Mouse (Mus musculus): ENCODE measurements at regions not wholly inside any gene's neighbourhood (a gene's known extent, or its start where the extent isn't known, plus 50 kb on each side); places are given as distances from the start of the nearest gene placed in this dataset.

DNA sequence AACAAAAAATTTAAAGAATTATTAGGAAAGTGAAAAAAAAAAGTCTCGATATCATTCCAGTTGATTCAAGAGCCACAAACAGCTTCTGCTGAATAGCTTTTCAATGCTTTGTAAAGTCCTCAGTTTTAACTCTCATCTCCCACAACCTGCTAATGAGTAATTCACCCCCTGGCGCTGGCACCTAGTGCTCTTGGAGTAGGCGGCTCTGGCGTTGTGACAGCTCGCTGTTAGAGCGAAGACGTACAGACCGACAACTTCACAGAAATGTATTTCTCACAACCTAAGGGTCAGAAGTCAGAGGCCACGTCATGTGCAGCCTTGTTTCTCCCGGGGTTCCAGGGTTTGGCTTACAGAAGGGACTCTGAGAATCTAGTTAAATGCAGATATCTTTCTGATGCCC lies 132.2 kb upstream of the Krtap11-1 start:
- Histone ChIP-seq H3K9me3 (replicated peaks; ENCODE audit: insufficient read depth, low read length) (no peaks in the 10 kb centered on the region), H3K27me3 (ENCODE audit: control insufficient read depth in 1 of 2, insufficient read depth in 2 of 2, low read length in 2 of 2) (no peaks in the 10 kb centered on the region), H3K36me3 (ENCODE audit: control insufficient read depth in 1 of 2, insufficient read depth in 2 of 2, low read length in 2 of 2) (no peaks in the 10 kb centered on the region), H3K4me1 (ENCODE audit: control insufficient read depth in 1 of 2, insufficient read depth in 2 of 2, low read length in 2 of 2) (no peaks in the 10 kb centered on the region), H3K79me2 (ENCODE audit: control insufficient read depth, insufficient read depth, low read length, poor library complexity) (no peaks in the 10 kb centered on the region), H3K27ac (ENCODE audit: control insufficient read depth, low read depth, low read length) (no peak overlapping the region), H3K9ac (ENCODE audit: control insufficient read depth, low read depth, low read length, poor library complexity, severe bottlenecking) (no peak overlapping the region), H3K4me3 (ENCODE audit: control insufficient read depth in 1 of 2, insufficient read depth in 1 of 2, low read depth in 2 of 2, low read length in 2 of 2) (no peak overlapping the region)
- no peak for DNase-seq (ENCODE audit: low read depth, low spot score)
- TF ChIP-seq TAL1 (IDR thresholded peaks at IDR 0.05; ENCODE audit: low read length) = no peak
- no peak for TF ChIP-seq BHLHE40 (IDR thresholded peaks at IDR 0.05; ENCODE audit: borderline replicate concordance, low read depth, low read length)
- TF ChIP-seq CTCF (IDR thresholded peaks at IDR 0.05 in 2 of 3, conservative IDR thresholded peaks at IDR 0.05 in 1 of 3; ENCODE audit: control insufficient read depth in 1 of 3, insufficient read depth in 1 of 3, low read depth in 2 of 3, low read length in 3 of 3, poor library complexity in 1 of 3, severe bottlenecking in 1 of 3) = no peak
- no peak for TF ChIP-seq JUND (IDR thresholded peaks at IDR 0.05; ENCODE audit: low read depth, low read length)
- no peak for TF ChIP-seq RAD21 (IDR thresholded peaks at IDR 0.05; ENCODE audit: low read depth, low read length)
- no peak for TF ChIP-seq SIN3A (IDR thresholded peaks at IDR 0.05; ENCODE audit: low read length)
- TF ChIP-seq ETS1 (IDR thresholded peaks at IDR 0.05; ENCODE audit: low read depth, low read length) = no peak
- TF ChIP-seq ZMIZ1 (IDR thresholded peaks at IDR 0.05; ENCODE audit: low read depth, low read length) = no peak
- no peak for TF ChIP-seq MAX (IDR thresholded peaks at IDR 0.05; ENCODE audit: low read length)
- TF ChIP-seq POLR2AphosphoS2 (IDR thresholded peaks at IDR 0.05; ENCODE audit: low read length) = no peak
- no peak for TF ChIP-seq CHD2 (IDR thresholded peaks at IDR 0.05; ENCODE audit: low read length)
- no peak for TF ChIP-seq MAFK (IDR thresholded peaks at IDR 0.05; ENCODE audit: borderline replicate concordance, low read depth, low read length)
- no peak for TF ChIP-seq POLR2A (IDR thresholded peaks at IDR 0.05; ENCODE audit: control insufficient read depth in 1 of 2, insufficient read depth in 1 of 2, low read depth in 1 of 2, low read length in 2 of 2, poor library complexity in 1 of 2)
- TF ChIP-seq HCFC1 (IDR thresholded peaks at IDR 0.05; ENCODE audit: low read depth, low read length) = no peak
- TF ChIP-seq E2F4 (IDR thresholded peaks at IDR 0.05; ENCODE audit: borderline replicate concordance, low read depth, low read length) = no peak
- TF ChIP-seq MAZ (IDR thresholded peaks at IDR 0.05; ENCODE audit: low read depth, low read length) = no peak
- no peak for TF ChIP-seq MYB (IDR thresholded peaks at IDR 0.05; ENCODE audit: low read depth, low read length)
- no peak for TF ChIP-seq UBTF (IDR thresholded peaks at IDR 0.05; ENCODE audit: borderline replicate concordance, insufficient read depth, low read depth, low read length)
- no peak for TF ChIP-seq GATA1 (IDR thresholded peaks at IDR 0.05; ENCODE audit: low read depth, low read length)
- no peak for TF ChIP-seq RCOR1 (IDR thresholded peaks at IDR 0.05; ENCODE audit: low read depth, low read length)

DNA sequence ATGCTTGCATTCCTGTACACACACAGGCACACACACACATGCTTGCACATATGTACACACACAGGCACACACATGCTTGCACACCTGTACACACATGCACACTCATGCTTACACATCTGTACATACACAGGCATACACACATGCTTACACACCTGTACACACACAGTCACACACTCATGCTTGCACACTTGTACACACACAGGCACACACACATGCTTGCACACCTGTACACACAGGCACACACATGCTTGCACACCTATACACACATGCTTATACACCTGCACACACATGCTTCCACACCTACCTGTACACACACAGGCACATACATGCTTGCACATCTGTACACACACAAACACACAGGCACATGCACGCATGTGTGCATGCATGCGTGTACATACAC lies 131.4 kb upstream of the Krtap11-1 start:
- Histone ChIP-seq H3K9me3 (replicated peaks; ENCODE audit: insufficient read depth, low read length) (no peaks in the 10 kb centered on the region), H3K9ac (ENCODE audit: control insufficient read depth, low read depth, low read length, poor library complexity, severe bottlenecking) (no peak overlapping the region), H3K79me2 (ENCODE audit: control insufficient read depth, insufficient read depth, low read length, poor library complexity) (no peaks in the 10 kb centered on the region), H3K4me3 (ENCODE audit: control insufficient read depth in 1 of 2, insufficient read depth in 1 of 2, low read depth in 2 of 2, low read length in 2 of 2) (no peak overlapping the region), H3K27me3 (ENCODE audit: control insufficient read depth in 1 of 2, insufficient read depth in 2 of 2, low read length in 2 of 2) (no peaks in the 10 kb centered on the region), H3K27ac (ENCODE audit: control insufficient read depth, low read depth, low read length) (no peak overlapping the region), H3K36me3 (ENCODE audit: control insufficient read depth in 1 of 2, insufficient read depth in 2 of 2, low read length in 2 of 2) (no peaks in the 10 kb centered on the region), H3K4me1 (ENCODE audit: control insufficient read depth in 1 of 2, insufficient read depth in 2 of 2, low read length in 2 of 2) (no peaks in the 10 kb centered on the region)
- no peak for TF ChIP-seq NRF1 (IDR thresholded peaks at IDR 0.05; ENCODE audit: insufficient read depth, low read depth, low read length, poor library complexity, severe bottlenecking)
- TF ChIP-seq TCF12 (IDR thresholded peaks at IDR 0.05; ENCODE audit: low read depth, low read length) = no peak
- no peak for TF ChIP-seq POLR2A (IDR thresholded peaks at IDR 0.05; ENCODE audit: control insufficient read depth in 1 of 2, insufficient read depth in 1 of 2, low read depth in 1 of 2, low read length in 2 of 2, poor library complexity in 1 of 2)
- no peak for TF ChIP-seq ZMIZ1 (IDR thresholded peaks at IDR 0.05; ENCODE audit: low read depth, low read length)
- TF ChIP-seq NELFE (IDR thresholded peaks at IDR 0.05; ENCODE audit: low read depth, low read length) = no peak
- TF ChIP-seq MAFK (IDR thresholded peaks at IDR 0.05; ENCODE audit: borderline replicate concordance, low read depth, low read length) = no peak
- no peak for TF ChIP-seq TBP (IDR thresholded peaks at IDR 0.05; ENCODE audit: low read depth, low read length)
- TF ChIP-seq MYC (IDR thresholded peaks at IDR 0.05; ENCODE audit: low read depth, low read length) = no peak
- TF ChIP-seq CHD1 (IDR thresholded peaks at IDR 0.05; ENCODE audit: low read depth, low read length) = no peak
- no peak for TF ChIP-seq GABPA (IDR thresholded peaks at IDR 0.05; ENCODE audit: low read depth, low read length)
- no peak for DNase-seq (ENCODE audit: low read depth, low spot score)

Measured in MEL (cell line).